Mouse (Mus musculus) hindbrain, postnatal 0 days (tissue): ENCODE data around the gene Rhot2. TPM values are rescaled to one million over a fixed set of nuclear protein-coding genes. Genes with fewer than 3 reads are reported as not detected.

Source experiments
- ATAC-seq: fragments of 200-750 bp; cut with Nextera tagmentation; 2 replicates; pipeline ENCODE4 v1.8.0; 2017; ENCODE audit warnings: mild to moderate bottlenecking, moderate TSS enrichment, moderate library complexity
- DNase-seq: peaks from one replicate; pipeline ENCODE4 v3.0.0-alpha.2; 2015; ENCODE audit warnings: low spot score
- H3K27ac ChIP-seq: fragments of 300-500 bp; sonication (generic); 2 replicates; pipeline ENCODE4 v1.5.1; 2014; ENCODE audit warnings: mild to moderate bottlenecking
- H3K27me3 ChIP-seq: fragments of 300-500 bp; sonication (generic); 2 replicates; pipeline ENCODE4 v1.6.1; 2014; ENCODE audit warnings: low read length, mixed read lengths; ENCODE audit not compliant: insufficient read depth
- H3K36me3 ChIP-seq: fragments of 300-500 bp; sonication (generic); 2 replicates; pipeline ENCODE4 v1.6.1; 2014; ENCODE audit warnings: low read length, mixed read lengths; ENCODE audit not compliant: insufficient read depth
- H3K4me1 ChIP-seq: fragments of 300-500 bp; sonication (generic); 2 replicates; pipeline ENCODE4 v1.6.1; 2014; ENCODE audit warnings: antibody characterized with exemption, low read length, mixed read lengths; ENCODE audit not compliant: insufficient read depth
- H3K4me2 ChIP-seq: fragments of 300-500 bp; sonication (generic); 2 replicates; pipeline ENCODE4 v1.6.1; 2014; ENCODE audit warnings: low read depth, mild to moderate bottlenecking, low read length, moderate library complexity, mixed read lengths
- H3K4me3 ChIP-seq: fragments of 300-500 bp; sonication (generic); 2 replicates; pipeline ENCODE4 v1.5.1; 2014; ENCODE audit warnings: low read length
- H3K9ac ChIP-seq: fragments of 300-500 bp; sonication (generic); replicated peaks from 2 replicates; pipeline ENCODE4 v1.6.1; 2014; ENCODE audit warnings: mild to moderate bottlenecking, low read length, moderate library complexity, mixed read lengths
- H3K9me3 ChIP-seq: fragments of 300-500 bp; sonication (generic); 2 replicates; pipeline ENCODE4 v1.6.1; 2016; ENCODE audit warnings: low read length, mixed read lengths
- CTCF ChIP-seq: IDR thresholded peaks from 2 replicates; pipeline ENCODE4 v1.5.1; 2016; ENCODE audit warnings: antibody characterized with exemption, control low read depth, low read depth
- WGBS: fragments of 180-500 bp; shearing (Covaris S2); extraction: QIAGEN DNeasy Blood & Tissue Kit; methylation state at CpG from one replicate; pipeline ENCODE4 v1.1.7; 2014; 5-methylcytosine and 5-hydroxymethylcytosine counted together
- polyA plus RNA-seq: library from polyadenylated mRNA; unstranded; fragments of >200 nt; fragmentation: Nextera tagmentation; extraction: Ambion mirVana; gene quantifications from 2 replicates; pipeline ENCODE4 v1.2.1, GENCODE M21; 2015
- total RNA-seq: library from RNA; depleted of rRNA; stranded (reverse); fragments of >200 nt; gene quantifications from 2 replicates; pipeline ENCODE4 v1.2.3, GENCODE M21; 2014

Rhot2 gene
- total and polyA plus RNA-seq, 2 experiments from 2014 or later: 15.8 to 39.8 TPM

- Histone ChIP-seq H3K4me2 (peak overlapping the region; percentile 99), H3K27ac (no peak overlapping the region), H3K4me1 (peaks cover 25% of the 10 kb centered on the region), H3K27me3 (no peaks in the 10 kb centered on the region), H3K9me3 (no peaks in the 10 kb centered on the region), H3K4me3 (peak overlapping the region; percentile 56), H3K9ac (peak overlapping the region; percentile 78; the same call in 1 of the 2 replicates), H3K36me3 (peaks cover 16% of the 10 kb centered on the region; the same call in 1 of the 2 replicates)
- ATAC-seq (no peak), DNase-seq (no peak)
- TF ChIP-seq CTCF: no peak
- 80% methylated on average over 16 of the region's 17 CpGs for WGBS
Measured at GRCm38 (mm10) chr17:25824362-25825142, 20.1 kb downstream of the Rhot2 start.

DNA sequence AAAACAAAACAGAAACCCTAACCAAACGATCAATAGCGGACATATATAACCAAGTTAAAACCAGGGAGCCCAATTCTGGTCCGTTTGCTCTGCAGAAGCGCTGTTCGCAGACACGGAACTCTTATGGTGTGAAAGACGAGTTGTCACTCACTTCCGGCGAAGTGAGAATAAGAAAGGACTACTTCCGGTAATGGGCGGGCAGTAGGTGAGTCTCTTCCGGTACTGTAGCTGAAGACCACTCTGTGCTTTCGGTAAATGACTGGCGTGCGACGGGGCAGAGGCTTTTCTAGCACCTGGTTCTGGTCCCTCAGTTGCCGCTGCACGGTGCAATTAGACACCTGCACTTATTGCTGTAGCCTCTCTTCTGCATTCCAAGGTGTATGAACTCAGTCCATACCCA lies 21.2 kb downstream of the Rhot2 start, which contains the start of gene Wdr24:
TSS of gene Wdr24 (plus strand) at position 176 of the 400 bp plus-strand sequence.
- Histone ChIP-seq H3K9me3 (no peaks in the 10 kb centered on the region), H3K4me2 (peak within 1 kb of the TSS; percentile 99), H3K4me3 (peak within 1 kb of the TSS; percentile 56), H3K4me1 (peaks cover 20% of the 10 kb centered on the region), H3K36me3 (peaks cover 17% of the 10 kb centered on the region; the same call in 1 of the 2 replicates), H3K27ac (peak within 1 kb of the TSS; percentile 67), H3K9ac (peak within 1 kb of the TSS; percentile 78), H3K27me3 (no peaks in the 10 kb centered on the region)
- under 1% methylated on average over 18 of the region's 18 CpGs for WGBS
- DNase-seq (peak; percentile 94), ATAC-seq (peak; percentile 73; the same call in 1 of the 2 replicates)
- TF ChIP-seq CTCF: no peak

GRCm38 (mm10) chr17:25818851-25819780 lies 25.5 kb downstream of the Rhot2 start:
- H3K36me3 ChIP-seq: peaks cover 15% of the 10 kb centered on the region; the same call in 1 of the 2 replicates
- ATAC-seq (no peak), DNase-seq (no peak)
- H3K9ac ChIP-seq: no peak overlapping the region
- no peak overlapping the region for H3K27ac ChIP-seq
- no peaks in the 10 kb centered on the region for H3K9me3 ChIP-seq
- no peaks in the 10 kb centered on the region for H3K27me3 ChIP-seq
- H3K4me2 ChIP-seq: no peak overlapping the region
- WGBS: 15% methylated on average over 46 of the region's 46 CpGs
- peaks cover 4% of the 10 kb centered on the region for H3K4me1 ChIP-seq
- H3K4me3 ChIP-seq: no peak overlapping the region
- no peak for TF ChIP-seq CTCF

DNA sequence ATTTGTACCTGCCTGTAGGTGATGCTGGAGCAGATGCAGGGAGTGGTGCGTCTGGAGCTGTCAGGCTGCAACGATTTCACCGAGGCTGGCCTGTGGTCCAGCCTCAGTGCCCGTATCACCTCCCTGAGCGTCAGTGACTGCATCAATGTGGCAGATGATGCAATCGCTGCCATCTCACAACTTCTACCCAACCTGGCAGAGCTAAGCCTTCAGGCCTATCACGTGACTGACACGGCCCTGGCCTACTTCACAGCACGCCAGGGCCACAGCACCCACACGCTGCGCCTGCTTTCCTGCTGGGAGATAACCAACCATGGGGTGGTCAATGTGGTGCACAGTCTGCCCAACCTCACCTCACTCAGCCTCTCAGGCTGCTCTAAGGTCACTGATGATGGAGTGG lies 27.0 kb downstream of the Rhot2 start:
- no peak for DNase-seq
- peaks cover 10% of the 10 kb centered on the region for H3K4me1 ChIP-seq
- WGBS: 80% methylated on average over 11 of the region's 11 CpGs
- H3K27me3 ChIP-seq: no peaks in the 10 kb centered on the region
- H3K36me3 ChIP-seq: peaks cover 15% of the 10 kb centered on the region; the same call in 1 of the 2 replicates
- H3K27ac ChIP-seq: no peak overlapping the region
- no peak for TF ChIP-seq CTCF
- no peak overlapping the region for H3K4me3 ChIP-seq
- no peak overlapping the region for H3K4me2 ChIP-seq
- ATAC-seq: no peak
- H3K9ac ChIP-seq: no peak overlapping the region
- H3K9me3 ChIP-seq: no peaks in the 10 kb centered on the region

GRCm38 (mm10) chr17:25813471-25813870 lies 31.2 kb downstream of the Rhot2 start:
- Histone ChIP-seq H3K4me3 (peak overlapping the region; percentile 8; the same call in 1 of the 2 replicates), H3K4me2 (peak overlapping the region; percentile 46), H3K36me3 (peaks cover 11% of the 10 kb centered on the region; the same call in 1 of the 2 replicates), H3K9me3 (no peaks in the 10 kb centered on the region), H3K27me3 (no peaks in the 10 kb centered on the region), H3K9ac (peak overlapping the region; percentile 35), H3K4me1 (peaks cover 21% of the 10 kb centered on the region), H3K27ac (0 out of 2 replicates have a peak overlapping the region, but pooled peaks have one; percentile 29)
- ATAC-seq: peak; percentile 32; the same call in 1 of the 2 replicates
- WGBS: 2% methylated on average over 20 of the region's 20 CpGs
- peak; percentile 82 for DNase-seq
- peak; percentile 77 for TF ChIP-seq CTCF

- 74% methylated on average over 4 of the region's 4 CpGs for WGBS
- ATAC-seq (no peak), DNase-seq (no peak)
- H3K4me1 ChIP-seq: peaks cover 26% of the 10 kb centered on the region
- no peaks in the 10 kb centered on the region for H3K36me3 ChIP-seq
- TF ChIP-seq CTCF: no peak
- H3K9me3 ChIP-seq: no peaks in the 10 kb centered on the region
- peak overlapping the region; percentile 89; the same call in 1 of the 2 replicates for H3K9ac ChIP-seq
- H3K4me2 ChIP-seq: peak overlapping the region; percentile 75
- H3K27me3 ChIP-seq: no peaks in the 10 kb centered on the region
- H3K4me3 ChIP-seq: peak overlapping the region; percentile 68; the same call in 1 of the 2 replicates
- no peak overlapping the region for H3K27ac ChIP-seq
Measured at GRCm38 (mm10) chr17:25810890-25811289, 33.8 kb downstream of the Rhot2 start.
